Mouse (Mus musculus) intestine, embryonic 16.5 days (tissue): ENCODE results near the gene Large1. TPM values are rescaled to one million over a fixed set of nuclear protein-coding genes. Genes with fewer than 3 reads are reported as not detected.
"Not testable (repeated sequence)": the region's sequence is repeated elsewhere in the genome, so short reads cannot be mapped to it uniquely, and the experiment has no call there.

Experiments
- ATAC-seq: fragments of 200-750 bp; cut with Nextera tagmentation; 2 replicates; pipeline ENCODE4 v1.8.0; 2017; ENCODE audit warnings: moderate TSS enrichment, moderate library complexity
- H3K27ac ChIP-seq: fragments of 300-500 bp; sonication (generic); 2 replicates; pipeline ENCODE4 v1.5.1; 2014; ENCODE audit warnings: mild to moderate bottlenecking, low read length
- H3K27me3 ChIP-seq: fragments of 300-500 bp; sonication (generic); replicated peaks from 2 replicates; pipeline ENCODE4 v1.6.1; 2014; ENCODE audit warnings: low read length, control low read depth, mixed read lengths; ENCODE audit not compliant: control insufficient read depth, insufficient read depth
- H3K36me3 ChIP-seq: fragments of 300-500 bp; sonication (generic); 2 replicates; pipeline ENCODE4 v1.6.1; 2014; ENCODE audit warnings: low read length, control low read depth; ENCODE audit not compliant: control insufficient read depth, insufficient read depth
- H3K4me1 ChIP-seq: fragments of 300-500 bp; sonication (generic); 2 replicates; pipeline ENCODE4 v1.6.1; 2014; ENCODE audit warnings: low read length, control low read depth, mixed read lengths; ENCODE audit not compliant: control insufficient read depth, insufficient read depth
- H3K4me2 ChIP-seq: fragments of 300-500 bp; sonication (generic); 2 replicates; pipeline ENCODE4 v1.6.1; 2014; ENCODE audit warnings: low read depth, low read length, control low read depth
- H3K4me3 ChIP-seq: fragments of 300-500 bp; sonication (generic); 2 replicates; pipeline ENCODE4 v1.5.1; 2014; ENCODE audit warnings: mild to moderate bottlenecking, low read length
- H3K9ac ChIP-seq: fragments of 300-500 bp; sonication (generic); 2 replicates; pipeline ENCODE4 v1.6.1; 2014; ENCODE audit warnings: low read depth, low read length
- H3K9me3 ChIP-seq: fragments of 300-500 bp; sonication (generic); 2 replicates; pipeline ENCODE4 v1.6.1; 2016; ENCODE audit warnings: low read length, control low read depth; ENCODE audit not compliant: control insufficient read depth
- WGBS: fragments of 180-500 bp; shearing (Covaris S2); extraction: QIAGEN DNeasy Blood & Tissue Kit; methylation state at CpG from one replicate; pipeline ENCODE4 v1.1.7; 2014; 5-methylcytosine and 5-hydroxymethylcytosine counted together
- polyA plus RNA-seq: library from polyadenylated mRNA; unstranded; fragments of >200 nt; fragmentation: Nextera tagmentation; extraction: Ambion mirVana; gene quantifications from 2 replicates; pipeline ENCODE4 v1.2.1, GENCODE M21; 2015

The Large1 gene
- 4.6 and 5.0 TPM in 2 replicates for polyA plus RNA-seq

DNA sequence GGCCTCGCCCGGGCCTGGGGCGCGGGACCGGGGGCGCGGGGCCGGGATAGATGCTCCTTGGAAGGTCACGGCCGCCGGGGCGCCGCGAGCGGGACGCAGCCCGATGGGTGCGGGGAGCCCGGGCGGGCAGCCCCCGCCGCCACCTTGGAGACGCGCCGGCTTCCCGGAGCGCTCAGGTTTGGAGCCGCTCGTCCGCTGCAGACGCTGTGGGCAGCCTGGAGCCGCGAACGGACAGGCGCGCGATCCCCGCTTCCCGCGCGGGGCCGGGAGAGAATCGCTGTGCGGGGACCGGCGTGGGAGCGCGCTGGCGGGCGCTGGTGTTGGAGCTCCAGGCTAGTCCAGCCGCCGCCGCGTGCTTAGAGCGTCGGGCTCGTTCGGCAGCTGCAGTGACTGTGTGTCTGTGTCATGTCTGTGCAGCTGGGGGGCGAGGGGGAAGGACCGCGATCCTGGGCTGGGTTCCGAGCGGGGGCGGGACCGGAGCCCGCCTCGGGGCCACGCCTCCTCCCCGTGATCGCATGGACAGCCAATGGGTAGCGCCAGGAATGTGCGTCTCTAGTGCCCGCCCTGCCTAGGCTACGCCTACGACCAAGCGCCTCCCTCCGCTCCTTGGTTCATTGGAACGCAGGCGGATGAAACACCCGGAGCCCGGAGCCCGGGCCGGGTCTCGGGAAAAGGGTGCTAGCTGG lies at the start of gene Large1:
Gene Large1 (minus strand): TSS at position 433 of the 686 bp plus-strand sequence.
- peak; percentile 99 for ATAC-seq
- peak within 1 kb of the TSS; percentile 94 for H3K27ac ChIP-seq

DNA sequence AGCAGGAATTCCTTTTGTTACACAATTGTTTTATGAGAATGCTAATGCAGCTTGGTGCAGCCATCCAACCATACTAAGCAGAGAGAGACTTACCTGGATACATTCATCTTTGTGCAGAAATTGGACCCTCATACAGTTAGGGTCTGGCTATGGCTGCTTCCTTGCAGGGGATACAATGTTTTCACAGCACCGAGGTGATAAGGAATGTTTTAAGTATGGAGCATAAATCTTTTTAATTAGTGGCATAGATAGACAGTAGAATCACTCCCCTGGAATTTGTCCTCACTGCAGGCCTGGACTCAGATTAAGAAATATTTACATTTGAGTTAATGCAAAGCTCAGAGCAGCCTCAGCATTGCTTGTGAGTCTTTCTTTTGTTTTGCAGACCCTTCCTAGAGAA lies 47.0 kb upstream of the Large1 start:
- no peaks in the 10 kb centered on the region for H3K36me3 ChIP-seq
- no peak overlapping the region for H3K4me3 ChIP-seq
- H3K27me3 ChIP-seq, result no peaks in the 10 kb centered on the region
- H3K4me1 ChIP-seq, result no peaks in the 10 kb centered on the region
- no peak overlapping the region for H3K9ac ChIP-seq
- no peaks in the 10 kb centered on the region for H3K9me3 ChIP-seq
- no peak overlapping the region for H3K27ac ChIP-seq
- WGBS, result 6% methylated on average over 1 of the region's 1 CpGs
- no peak for ATAC-seq
- H3K4me2 ChIP-seq, result no peak overlapping the region

More for the DNA sequence above, at the start of gene Large1:
- no peaks in the 10 kb centered on the region for H3K36me3 ChIP-seq
- whole genome bisulfite sequencing, result under 1% methylated on average over 83 of the region's 84 CpGs
- H3K4me3 ChIP-seq, result peak within 1 kb of the TSS; percentile 94
- H3K27me3 ChIP-seq, result no peaks in the 10 kb centered on the region
- peak within 1 kb of the TSS; percentile 84 for H3K4me2 ChIP-seq
- peaks cover 21% of the 10 kb centered on the region for H3K4me1 ChIP-seq
- H3K9me3 ChIP-seq, result no peaks in the 10 kb centered on the region
- H3K9ac ChIP-seq, result peak within 1 kb of the TSS; percentile 85

- not testable (repeated sequence) for H3K9me3 ChIP-seq, H3K4me1 ChIP-seq, H3K36me3 ChIP-seq, H3K4me2 ChIP-seq, H3K4me3 ChIP-seq, H3K9ac ChIP-seq, H3K27me3 ChIP-seq, ATAC-seq, H3K27ac ChIP-seq
- WGBS, result 89% methylated on average over 6 of the region's 6 CpGs
Observed at GRCm38 (mm10) chr8:73373001-73373400, 19.7 kb upstream of the Large1 start.

DNA sequence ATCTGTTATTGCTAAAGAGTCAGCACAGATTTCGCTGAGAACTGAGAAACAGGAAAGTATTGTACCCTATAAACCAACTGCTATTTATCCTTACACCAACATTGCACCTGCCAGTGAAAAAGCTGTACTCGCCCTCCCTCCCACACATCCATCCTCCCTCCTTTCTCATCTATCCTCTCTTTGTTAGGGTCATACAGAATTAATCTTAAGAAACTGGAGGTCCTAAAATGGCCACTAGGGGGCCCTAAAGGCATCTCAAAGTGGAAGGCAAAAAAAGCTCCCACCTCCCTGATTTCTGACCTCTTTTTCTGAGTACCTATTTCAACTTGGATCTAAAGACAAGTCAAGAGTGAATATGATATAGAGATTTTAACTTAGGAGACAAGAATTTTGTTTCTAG lies 2.6 kb upstream of the Large1 start:
- ATAC-seq, result no peak
- no peak overlapping the region for H3K4me3 ChIP-seq
- WGBS, result 18% methylated on average over 2 of the region's 2 CpGs
- H3K27me3 ChIP-seq, result no peaks in the 10 kb centered on the region
- no peak overlapping the region for H3K4me2 ChIP-seq
- peaks cover 18% of the 10 kb centered on the region for H3K4me1 ChIP-seq
- H3K9ac ChIP-seq, result no peak overlapping the region
- no peaks in the 10 kb centered on the region for H3K36me3 ChIP-seq
- no peak overlapping the region for H3K27ac ChIP-seq
- H3K9me3 ChIP-seq, result no peaks in the 10 kb centered on the region

GRCm38 (mm10) chr8:73354201-73354881 lies 1.0 kb upstream of the Large1 start:
- H3K36me3 ChIP-seq, result no peaks in the 10 kb centered on the region
- H3K4me3 ChIP-seq, result peak overlapping the region; percentile 94
- no peaks in the 10 kb centered on the region for H3K27me3 ChIP-seq
- ATAC-seq, result peak; percentile 4
- peak overlapping the region; percentile 82 for H3K4me2 ChIP-seq
- 0% methylated on average over 25 of the region's 25 CpGs for WGBS
- peak overlapping the region; percentile 70 for H3K9ac ChIP-seq
- H3K4me1 ChIP-seq, result peaks cover 21% of the 10 kb centered on the region
- H3K27ac ChIP-seq, result peak overlapping the region; percentile 76
- no peaks in the 10 kb centered on the region for H3K9me3 ChIP-seq

DNA sequence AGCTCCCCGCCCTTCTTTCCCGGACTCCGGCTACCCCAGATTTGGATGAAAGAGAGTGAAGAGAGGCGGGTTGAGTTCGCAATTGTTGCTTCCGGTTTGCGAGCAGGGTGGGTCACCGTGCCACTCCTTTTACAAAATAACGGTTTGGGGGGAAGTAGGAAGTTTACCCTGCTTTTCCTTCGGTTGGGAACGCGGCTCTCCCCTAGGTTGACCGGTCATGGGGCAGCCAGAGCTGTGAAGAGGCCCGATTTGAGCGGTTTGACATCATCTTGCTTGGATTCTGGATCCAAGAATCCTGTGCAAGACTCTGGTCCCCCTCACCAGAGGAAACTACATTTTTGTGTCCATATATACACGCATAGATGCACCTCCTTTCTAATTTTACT lies 447 bp upstream of the Large1 start:
- Histone ChIP-seq H3K27me3 (no peaks in the 10 kb centered on the region), H3K9ac (peak overlapping the region; percentile 70), H3K9me3 (no peaks in the 10 kb centered on the region), H3K27ac (peak overlapping the region; percentile 76), H3K4me1 (peaks cover 21% of the 10 kb centered on the region), H3K4me2 (peak overlapping the region; percentile 82), H3K4me3 (peak overlapping the region; percentile 94), H3K36me3 (no peaks in the 10 kb centered on the region)
- ATAC-seq, result peak; percentile 58
- 1% methylated on average over 16 of the region's 16 CpGs for WGBS

DNA sequence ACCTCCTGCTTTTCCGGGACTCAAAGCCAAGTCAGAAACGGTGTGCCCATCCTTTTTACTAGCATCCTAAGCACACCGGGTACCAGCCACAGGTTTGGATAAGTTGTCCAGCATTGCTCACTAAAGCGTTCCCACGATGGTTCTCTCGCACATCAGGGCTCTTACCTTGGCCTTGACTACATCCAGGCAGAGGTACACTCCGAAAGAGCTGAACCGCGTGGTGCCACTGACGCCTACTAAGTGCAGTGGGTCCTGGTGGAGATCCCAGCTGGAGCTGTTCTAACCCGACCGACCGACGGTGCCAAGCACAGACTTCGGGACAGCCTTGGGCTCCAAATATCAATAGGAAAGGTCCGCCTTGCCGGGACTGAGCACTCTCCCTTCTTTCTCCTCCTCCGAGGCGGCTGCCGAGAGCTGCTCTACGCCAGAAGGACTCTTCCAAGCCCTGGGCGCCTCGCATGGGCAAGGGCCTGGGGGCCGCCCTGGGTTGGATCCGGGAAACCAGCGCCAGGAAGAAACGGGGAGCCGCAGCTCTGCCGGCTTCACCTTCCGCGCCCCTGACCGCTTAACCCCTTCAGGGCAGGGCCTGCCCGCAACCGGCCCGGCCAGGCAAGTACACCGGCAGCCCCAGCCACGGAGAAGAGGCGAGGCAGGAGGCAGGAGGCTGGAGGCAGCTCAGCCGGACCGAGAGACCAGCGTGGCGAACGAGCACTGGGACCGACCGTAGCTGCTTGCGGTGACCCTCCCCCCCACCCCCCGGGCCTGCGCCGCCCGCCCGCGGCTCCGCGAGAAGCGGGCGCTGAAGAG lies 836 bp downstream of the Large1 start:
- Histone ChIP-seq H3K4me2 (peak overlapping the region; percentile 84), H3K4me3 (peak overlapping the region; percentile 94), H3K4me1 (peaks cover 21% of the 10 kb centered on the region), H3K9ac (peak overlapping the region; percentile 85), H3K27me3 (no peaks in the 10 kb centered on the region), H3K9me3 (no peaks in the 10 kb centered on the region), H3K27ac (peak overlapping the region; percentile 94), H3K36me3 (no peaks in the 10 kb centered on the region)
- WGBS, result under 1% methylated on average over 49 of the region's 56 CpGs
- ATAC-seq, result peak; percentile 37

DNA sequence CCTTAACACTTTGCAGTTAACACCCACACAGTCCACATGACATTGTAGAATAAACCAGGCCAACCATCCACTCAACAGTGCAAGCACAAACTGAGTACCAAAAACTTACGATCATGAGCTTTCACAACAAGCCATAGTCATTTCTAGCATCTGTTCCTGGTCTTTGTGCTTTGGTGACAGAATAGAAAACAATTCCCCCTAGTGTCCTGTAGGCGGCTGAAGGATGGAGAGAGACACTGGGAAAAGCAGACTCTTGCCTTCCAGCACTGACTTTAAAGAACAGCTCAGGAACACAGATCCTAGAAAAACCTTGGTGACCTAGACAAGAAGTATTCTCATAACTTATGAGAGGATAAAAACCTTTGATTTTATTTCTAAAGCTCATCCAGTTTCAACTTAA lies 3.0 kb downstream of the Large1 start:
- Histone ChIP-seq H3K4me2 (no peak overlapping the region), H3K27ac (no peak overlapping the region)

DNA sequence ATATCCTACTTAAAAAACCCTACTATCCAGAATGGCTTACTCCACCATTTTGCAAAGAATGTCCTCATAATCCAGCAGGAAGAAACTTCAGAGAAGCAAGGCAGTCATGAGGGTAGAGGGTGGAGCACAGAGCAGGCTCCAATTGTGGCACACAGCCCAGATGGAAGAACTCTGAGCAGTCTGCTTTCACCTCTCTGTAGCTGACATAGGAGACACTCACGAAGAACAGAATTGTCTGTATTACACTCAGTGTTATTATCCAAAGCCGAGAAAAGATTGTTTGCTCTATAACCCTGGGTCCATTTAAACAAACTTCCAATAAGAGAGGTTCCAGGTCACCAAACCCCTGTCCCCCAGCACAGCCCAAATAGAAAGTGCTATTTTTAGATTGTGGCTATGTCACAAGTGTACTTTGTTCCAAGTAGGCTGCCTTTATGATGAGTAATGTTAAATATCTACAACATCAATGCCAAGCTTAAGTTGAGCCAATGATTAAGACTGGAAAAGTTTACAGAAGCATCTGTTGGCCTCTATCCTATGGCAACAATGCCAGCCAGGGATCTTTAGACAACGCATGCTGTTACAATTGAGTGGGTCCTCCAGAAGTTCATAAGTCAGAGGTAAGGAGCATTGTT lies 10.5 kb downstream of the Large1 start:
- Histone ChIP-seq H3K27ac (peak overlapping the region; percentile 42; the same call in 1 of the 2 replicates), H3K4me1 (peaks cover 10% of the 10 kb centered on the region), H3K4me2 (no peak overlapping the region), H3K27me3 (no peaks in the 10 kb centered on the region), H3K9me3 (no peaks in the 10 kb centered on the region), H3K36me3 (no peaks in the 10 kb centered on the region), H3K9ac (no peak overlapping the region), H3K4me3 (no peak overlapping the region)
- WGBS, result 40% methylated on average over 3 of the region's 3 CpGs
- peak; percentile 87 for ATAC-seq

More for the DNA sequence above, 3.0 kb downstream of the Large1 start:
- no peaks in the 10 kb centered on the region for H3K27me3 ChIP-seq
- peaks cover 21% of the 10 kb centered on the region for H3K4me1 ChIP-seq
- 15% methylated on average over 2 of the region's 2 CpGs for WGBS
- no peaks in the 10 kb centered on the region for H3K36me3 ChIP-seq
- no peak for ATAC-seq
- H3K9me3 ChIP-seq, result no peaks in the 10 kb centered on the region
- H3K9ac ChIP-seq, result no peak overlapping the region
- no peak overlapping the region for H3K4me3 ChIP-seq
